Mouse (Mus musculus) cerebellum, adult 11 months (tissue): ENCODE measurements around the gene Gm11733.
"Not testable (repeated sequence)": the region's sequence is repeated elsewhere in the genome, so short reads cannot be mapped to it uniquely, and the experiment has no call there.

ENCODE experiments used
- DNase-seq: peaks from one replicate; pipeline ENCODE4 v3.0.0; 2022

Gene Gm11733

DNA sequence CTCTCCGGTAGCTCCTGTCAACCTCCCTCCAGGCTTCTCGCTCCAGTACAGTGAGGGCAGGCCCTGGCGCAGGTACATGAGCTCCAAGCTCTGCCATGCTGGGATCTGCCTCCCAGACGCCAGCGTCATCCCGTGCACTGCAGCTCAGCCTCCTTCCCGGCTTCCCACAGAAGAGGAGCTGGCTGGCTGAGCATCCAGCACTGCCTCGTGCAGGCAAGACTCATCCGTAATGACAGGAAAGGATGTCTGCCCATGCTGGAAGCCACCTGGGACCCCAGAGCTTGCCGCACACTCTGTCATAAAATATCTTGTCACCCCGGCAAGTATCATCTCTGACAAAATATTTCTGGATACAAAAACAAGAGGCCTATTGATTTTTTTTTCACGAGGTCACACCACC lies at the start of gene Gm11733:
Gene Gm11733, plus strand, starts transcription at position 171 of the 400 bp plus-strand sequence.
- peak; percentile 72 for DNase-seq

DNA sequence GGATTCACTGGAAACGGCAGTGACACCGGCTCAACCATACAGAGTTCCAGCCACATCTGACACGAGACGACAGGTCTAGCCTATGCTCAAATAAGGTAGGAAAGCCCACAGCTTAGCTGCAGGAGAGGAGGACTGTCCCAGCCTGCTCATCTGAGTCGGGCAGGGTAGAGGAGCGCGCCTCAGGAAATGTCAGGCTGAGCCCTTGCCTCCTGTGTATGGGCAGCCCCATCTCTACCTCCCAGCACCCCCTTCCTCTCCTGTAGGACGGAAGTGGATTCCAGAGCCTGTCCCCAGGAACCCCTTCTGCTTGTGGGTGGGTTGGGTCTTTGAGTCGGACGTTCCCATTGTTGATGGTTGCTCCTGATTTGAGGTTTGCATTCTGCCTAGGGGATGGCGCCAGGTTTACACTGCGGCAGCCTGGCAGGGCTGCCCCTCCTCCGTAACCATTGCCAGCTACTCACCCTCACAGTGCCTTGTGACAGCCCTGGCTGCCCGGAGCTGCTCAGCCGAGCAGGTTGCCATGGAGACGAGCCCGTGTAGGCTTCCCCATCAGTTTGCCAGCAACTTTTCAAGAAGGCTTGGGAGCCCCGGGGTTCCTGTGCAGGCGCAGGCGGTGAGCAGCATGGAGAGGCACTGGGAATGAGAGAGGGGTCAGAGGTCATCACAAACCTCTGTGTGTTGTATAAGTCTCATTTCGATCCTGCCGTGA lies 47.6 kb upstream of the Gm11733 start:
- peak; percentile 63 for DNase-seq

DNA sequence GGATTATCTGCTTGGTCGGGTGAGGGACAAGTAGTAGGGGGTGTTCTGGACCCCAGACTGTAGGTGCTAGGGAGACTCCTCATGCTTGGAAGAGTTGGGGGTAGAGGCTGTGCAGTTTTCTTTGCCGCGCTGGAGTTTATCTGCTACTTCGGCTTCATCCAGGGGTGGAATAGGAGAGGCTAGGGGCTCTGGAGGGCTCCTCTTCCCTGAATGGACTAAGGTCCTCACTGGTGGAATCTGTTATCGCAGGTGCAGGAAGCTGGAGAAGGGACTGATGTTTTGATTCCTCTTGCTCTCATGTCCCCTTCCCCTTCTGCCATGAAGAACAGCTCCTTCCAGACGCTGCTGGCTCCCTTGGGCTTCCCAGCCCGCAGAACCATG lies 47.1 kb upstream of the Gm11733 start:
- no peak for DNase-seq

DNA sequence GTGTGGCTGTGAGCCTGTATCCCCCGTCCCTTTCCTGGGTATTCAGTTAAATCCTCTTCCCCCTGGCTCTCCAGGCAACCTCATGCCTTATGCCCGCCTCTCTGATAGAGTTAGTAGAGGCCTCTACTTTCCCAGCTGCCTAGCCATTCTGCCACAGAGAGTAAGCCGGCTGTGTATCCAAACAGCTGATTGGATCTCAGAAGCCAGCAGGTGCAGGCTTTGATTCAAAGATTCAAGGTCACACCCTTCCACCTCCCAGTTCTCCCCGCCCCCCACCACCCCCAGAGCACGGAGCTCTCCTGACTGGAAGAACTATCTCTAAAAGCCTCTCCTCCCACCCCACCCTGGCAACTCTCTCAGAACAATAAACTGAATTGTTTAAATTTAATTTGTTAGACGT lies 45.8 kb upstream of the Gm11733 start:
- no peak for DNase-seq

DNA sequence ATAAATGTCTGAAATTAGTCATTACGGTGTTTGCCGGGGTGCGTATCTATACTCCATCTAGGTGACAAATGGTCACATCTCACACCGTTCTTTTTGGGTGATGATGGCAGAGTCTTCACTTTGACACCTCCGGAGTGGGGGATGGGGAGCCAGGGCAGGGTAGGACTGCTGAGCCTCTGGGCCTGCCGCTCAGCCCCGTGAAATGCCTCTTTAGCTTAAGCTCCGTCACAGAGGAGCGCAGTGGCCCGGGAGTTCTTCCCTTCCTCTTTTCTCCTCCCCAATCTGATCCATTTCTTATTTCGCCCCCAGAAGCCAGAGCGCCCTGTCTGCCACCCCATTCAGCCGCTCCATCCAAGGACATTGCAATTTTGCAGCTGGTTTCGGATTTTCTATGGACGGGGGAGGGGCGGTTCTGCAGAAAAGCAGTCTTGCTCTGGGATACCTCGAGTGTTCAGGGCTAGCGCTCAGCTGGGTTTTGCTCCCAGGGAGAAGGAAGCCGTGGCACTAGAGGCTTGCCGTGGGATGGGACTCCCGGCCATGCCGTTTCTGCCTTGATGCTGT lies 43.2 kb upstream of the Gm11733 start:
- no peak for DNase-seq

DNA sequence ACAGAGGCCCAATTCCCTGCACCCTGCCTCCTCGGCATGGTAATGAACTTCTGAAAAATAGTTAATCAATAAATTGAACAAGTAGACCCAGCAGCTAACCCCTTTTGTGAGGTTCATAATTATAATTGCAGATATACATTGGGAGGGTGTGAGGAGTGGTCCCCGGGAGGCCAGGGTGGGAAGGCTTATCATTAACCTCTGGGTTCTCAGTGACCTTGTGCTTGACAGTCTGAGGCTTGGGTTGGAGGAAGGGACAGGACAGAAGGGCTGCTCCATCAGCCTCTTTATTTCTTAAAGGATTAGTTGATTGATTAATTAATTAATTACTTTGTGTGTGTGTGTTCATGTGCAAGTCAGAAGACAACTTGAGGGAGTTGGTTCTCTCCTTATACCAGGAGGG lies 40.1 kb upstream of the Gm11733 start:
- DNase-seq: no peak

DNA sequence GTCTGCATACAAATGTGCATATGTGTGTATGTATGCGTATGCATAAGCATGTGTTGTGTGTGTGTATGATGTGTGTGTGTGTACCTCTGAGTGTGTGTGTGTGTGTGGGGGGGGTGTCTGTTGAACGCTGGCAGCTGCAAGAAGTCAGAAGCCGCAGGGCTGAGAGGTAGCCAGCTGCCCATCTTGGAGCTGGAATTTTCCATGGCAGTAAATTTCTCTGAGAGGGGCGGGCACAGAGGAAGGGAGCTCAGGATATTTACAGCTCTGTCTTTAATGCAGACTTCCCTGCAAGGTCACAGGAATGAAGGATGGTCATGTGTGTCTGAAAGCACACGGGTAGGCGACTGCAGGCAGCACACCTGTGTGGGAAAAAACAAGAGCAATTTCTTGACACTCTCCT lies 38.5 kb upstream of the Gm11733 start:
- DNase-seq: no peak

DNA sequence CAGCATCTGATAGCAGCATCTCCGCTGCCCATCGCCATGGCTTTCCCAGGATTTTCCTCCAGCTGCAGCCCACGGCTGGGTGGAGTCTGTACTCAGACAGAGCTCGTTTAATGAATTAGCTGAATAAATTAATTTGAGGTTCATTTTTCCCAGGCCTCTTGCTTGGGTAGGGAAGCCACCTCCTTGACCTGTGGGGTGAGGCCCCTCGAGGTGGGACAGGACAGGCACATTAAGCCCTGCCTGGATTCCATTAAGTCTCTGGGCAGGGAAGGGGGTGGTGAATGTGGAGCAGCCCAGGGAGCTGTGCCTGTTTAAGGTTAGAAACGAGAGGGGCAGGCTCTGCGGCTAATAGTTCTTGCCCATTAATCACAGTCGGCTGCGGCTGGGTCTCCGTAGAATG lies 30.1 kb upstream of the Gm11733 start:
- no peak for DNase-seq

DNA sequence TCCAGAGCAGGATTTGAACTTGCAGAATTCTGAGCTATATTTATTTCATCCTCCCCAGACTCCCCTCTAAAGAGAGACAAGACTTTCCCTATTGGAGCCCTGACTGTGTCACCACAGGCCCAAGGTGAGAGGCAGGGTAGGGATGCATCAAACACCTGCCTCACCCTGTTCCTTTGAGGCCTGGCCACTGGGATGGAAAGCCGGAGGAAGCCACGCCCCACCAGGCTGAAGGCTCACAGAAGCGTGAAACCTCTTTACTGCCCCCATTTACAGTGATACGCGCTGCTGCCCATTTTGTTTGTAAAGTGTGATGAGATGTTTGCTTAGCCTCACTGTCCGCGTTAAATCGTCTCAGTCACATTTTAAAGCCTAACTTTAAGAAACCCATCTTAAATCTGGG lies 25.0 kb upstream of the Gm11733 start:
- DNase-seq: no peak

DNA sequence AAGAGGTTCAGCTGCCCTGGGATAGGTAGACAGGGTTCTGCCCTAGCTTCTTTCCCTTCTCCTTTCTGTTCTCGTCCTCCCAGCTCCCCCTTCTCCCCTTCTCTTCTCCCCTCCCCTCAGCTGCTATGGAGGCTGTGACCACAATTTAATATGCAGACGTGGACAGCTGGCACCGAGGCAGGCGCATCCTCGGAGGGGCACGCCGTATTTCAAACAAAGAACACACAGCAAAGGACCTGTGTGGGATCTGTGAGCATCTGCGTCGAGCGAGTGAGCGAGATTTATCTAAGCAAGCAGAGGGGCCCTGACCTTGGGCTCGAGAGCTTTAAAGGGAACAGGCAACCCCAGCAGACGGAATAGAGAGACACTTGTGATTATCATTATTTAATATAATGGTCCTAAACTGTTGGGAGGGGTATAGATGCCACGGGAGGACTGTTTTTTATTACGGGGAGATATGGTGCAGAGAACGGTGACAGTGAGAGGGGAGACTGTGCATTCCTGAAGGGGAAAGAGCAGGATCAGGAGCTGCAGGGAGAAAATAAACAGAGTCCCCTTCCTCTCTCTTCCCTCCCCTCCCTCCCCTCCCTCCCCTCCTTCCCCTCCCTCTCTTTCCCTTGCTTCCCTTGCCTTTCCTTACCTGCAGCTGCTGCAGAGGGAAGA lies 21.8 kb upstream of the Gm11733 start:
- DNase-seq: no peak

DNA sequence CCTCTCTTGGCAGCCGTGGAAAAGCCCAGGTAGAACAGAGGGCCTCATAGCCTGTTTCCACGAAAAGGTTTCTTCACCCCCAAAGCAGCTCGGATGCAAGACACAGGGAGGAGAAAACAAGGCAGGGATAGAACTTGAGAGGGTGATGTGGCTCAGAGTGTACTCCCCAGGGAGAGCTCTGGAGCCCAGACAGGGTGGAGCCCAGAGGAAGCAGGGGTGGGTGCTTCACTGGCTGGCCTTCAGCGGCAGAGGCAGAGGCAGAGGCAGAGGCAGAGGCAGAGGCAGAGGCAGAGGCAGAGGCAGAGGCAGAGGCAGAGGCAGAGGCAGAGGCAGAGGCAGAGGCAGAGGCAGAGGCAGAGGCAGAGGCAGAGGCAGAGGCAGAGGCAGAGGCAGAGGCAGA lies 20.8 kb upstream of the Gm11733 start:
- not testable (repeated sequence) for DNase-seq

DNA sequence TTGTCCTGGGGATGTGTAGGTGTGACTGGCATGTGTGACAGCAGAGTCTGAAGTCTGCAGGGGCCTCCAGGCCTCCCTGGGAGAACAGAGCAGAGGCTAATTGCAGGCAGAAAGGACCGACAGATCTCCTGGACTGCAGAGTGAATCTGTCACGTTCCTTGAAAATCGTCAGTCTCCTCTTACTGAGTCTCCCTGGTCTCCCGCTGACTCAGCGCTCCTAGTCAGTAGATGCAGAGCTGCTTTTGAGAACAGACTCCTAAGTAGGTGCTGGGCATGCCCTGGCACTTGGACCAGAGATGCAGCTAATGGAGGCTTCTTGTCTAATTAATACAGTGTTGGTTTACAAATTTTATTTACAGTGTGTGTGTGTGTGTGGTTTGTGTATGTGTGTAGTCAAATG lies 17.9 kb upstream of the Gm11733 start:
- no peak for DNase-seq

DNA sequence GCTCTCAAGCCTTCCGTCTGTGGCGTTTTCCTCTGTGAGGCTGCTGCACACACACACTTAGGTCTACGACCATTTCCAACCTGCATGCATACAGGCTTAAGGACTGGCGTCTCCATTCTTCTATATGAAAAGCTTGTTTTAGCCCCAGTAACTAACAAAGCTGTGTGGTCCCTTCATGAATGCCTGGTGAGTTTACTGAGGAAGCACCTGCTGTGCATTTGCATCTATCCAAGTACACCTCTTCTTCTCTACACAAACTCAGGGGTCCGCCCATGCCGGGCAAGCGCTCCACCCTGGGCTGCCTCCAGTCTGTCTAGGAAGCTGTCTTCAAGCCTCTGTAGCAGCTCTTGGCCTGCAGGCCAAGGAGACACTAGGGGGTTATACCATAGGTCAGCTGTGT lies 17.3 kb upstream of the Gm11733 start:
- DNase-seq: no peak

DNA sequence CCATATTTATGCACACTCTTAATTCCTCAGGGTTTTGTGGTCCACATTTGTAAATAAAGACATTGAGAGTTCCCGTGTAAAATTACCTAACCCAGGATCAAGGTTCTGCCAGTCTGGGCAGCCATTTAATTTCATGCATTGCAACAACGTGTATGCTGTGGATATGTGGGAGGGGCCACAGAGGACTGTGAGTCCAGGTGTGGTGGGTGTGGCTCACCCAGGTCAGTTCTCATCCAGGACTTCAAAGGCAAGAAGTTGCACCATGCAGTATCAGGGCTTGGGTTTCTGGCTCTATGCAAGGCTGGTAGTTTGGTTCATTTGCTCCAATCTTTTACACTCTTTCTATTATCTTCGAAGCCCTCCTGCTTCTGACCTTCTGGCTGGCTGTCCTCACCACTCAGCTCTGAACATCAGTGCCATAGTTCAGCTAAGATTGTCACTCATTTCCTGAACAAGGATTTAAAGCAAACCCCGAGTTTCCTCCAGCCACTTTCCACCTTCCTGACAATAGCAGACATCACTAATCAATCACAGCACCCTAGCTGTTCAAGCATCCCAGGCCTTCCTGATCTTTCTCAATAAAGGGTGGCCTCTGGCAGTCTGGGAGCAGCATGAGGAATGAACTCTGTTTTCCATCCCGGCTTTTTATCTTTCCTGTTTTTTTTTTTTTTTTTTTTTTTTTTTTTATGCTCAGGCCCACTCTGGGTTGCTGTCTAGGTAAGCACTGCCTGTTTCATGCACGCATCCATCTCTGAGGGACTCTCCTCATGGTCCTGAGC lies 15.4 kb upstream of the Gm11733 start:
- DNase-seq: no peak

DNA sequence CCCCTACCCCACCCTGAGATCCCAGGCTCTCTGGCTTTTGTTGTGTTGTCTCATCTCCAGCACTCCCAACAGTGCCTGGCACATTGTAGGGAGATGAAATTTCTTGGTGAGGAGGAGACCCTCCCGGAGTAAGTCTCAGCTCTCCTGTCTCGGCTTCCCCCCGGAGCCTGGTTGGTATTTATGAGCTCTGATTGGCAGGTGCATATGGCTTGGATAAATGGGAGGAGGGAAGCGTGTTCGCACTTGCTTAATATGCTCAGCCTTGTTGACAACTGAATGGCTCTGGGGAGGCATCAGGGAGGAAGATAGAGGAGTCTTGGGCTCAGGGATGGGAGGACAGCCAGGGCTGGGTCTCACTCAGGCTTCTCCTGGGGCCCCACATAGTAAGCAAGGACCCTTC lies 14.4 kb upstream of the Gm11733 start:
- DNase-seq: no peak

DNA sequence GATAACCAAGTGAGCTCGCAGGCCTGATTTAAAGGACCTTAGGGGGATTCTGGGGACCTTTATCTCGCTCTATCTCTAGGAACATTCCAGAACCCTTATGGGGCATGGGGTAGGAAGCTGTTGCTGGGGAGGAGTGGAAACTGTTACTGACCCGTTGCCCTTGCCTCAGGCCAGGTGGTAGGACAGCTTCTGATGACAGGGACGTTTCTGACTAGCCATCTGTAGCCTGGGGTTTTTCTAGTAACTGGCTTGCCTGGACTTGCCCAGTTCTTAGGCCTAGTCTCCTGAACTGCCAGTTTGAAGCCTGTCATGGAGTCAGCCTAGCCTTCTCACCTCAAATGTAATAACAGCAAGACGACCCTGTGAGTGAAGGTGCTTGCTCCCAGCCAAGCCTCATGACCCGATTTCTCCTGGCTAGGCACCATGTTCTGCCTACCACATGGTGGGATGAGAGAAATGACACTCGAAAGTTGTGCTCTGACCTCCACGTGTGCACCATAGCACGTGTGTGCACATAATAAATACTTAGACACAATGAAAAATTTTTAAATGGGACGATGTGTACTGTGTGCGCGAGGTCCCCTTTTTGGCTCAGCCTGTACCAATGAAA lies 13.5 kb upstream of the Gm11733 start:
- no peak for DNase-seq

DNA sequence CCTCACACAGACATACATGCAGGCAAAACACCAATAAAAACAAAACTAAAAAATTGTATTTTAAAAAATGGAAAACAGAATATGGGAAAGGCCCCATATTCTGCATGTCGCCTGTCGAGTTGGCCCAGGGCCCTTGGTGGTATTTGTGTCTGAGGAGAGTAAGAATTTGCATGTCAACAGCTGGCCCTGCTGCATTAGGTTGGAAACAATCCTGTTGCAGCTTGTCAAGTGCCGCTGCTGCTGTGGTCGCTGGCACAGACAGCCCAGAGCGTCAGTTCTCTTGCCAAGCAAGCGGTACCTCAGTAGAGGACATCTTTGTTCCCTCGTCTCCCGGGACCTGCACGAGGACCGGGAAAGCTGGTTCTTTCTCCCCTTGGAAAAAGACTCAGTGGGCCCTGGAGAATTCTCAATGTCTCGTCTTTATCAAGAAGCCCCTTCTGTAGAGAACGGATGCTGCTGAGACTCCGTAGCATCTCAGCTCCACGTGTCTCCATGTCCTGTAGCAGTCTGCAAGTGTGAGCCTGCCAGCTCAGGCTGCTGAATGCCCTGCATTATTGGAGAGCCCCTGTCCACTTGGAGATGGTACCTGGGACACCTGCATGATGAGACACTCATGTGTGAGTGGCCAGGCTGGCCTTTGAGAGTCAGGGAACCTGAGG lies 12.4 kb upstream of the Gm11733 start:
- no peak for DNase-seq

DNA sequence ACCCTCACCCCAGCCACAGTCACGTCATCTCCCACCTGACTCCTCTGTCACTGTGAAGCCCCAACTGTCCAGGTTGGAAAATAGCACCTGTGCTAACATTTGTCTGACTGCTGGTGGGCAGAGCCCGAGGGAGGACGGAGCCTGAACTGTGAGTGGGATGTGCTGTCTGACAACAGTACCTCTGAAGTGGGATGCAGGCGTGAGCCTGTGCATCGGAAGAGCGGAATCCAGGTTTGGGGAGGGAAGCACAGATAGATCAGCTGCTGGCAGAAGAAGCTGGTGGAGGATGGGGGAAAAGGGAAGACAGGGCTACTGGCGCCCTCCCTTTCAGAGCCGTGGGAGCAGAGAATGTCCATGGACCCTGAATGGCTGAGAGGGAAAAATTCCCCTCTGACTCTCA lies 11.3 kb upstream of the Gm11733 start:
- no peak for DNase-seq

DNA sequence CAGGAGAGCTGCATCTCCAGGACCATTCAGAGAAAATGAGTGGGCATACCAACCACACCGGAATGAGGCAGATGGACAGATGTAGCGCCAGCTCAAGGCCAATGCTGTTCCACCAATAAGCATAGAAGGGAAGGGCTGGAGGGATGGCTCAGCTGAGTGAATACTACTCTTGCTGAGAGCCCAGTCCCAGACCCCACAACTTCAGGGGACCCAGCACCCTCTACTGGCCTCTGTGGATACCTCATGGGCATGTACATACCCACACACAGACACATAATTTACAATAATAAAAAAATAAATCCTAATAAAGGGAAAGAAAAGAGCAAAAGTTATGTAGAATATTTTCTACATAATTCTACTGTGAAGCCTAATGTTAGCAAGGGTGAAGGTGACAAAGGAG lies 9.0 kb upstream of the Gm11733 start:
- no peak for DNase-seq

DNA sequence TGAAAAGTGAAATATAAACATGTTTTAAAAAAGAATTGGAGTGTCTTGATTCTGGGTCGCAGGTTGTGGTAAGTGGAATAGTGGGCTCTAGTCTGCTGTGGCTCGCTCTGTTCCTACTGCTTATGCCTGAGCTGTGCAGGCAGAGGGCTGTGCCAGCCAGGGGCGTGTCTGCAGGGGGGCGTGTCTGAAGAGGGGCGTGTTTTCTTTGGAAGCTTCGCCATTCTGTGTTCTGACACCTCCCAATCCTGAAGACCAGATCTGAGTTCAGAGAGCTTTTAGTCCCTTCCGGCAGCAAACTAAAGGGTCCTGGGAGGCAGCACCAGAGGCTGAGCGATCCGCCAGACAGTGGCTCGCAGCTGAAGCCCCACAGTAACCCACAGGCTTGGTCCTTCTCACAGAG lies 8.5 kb upstream of the Gm11733 start:
- no peak for DNase-seq

DNA sequence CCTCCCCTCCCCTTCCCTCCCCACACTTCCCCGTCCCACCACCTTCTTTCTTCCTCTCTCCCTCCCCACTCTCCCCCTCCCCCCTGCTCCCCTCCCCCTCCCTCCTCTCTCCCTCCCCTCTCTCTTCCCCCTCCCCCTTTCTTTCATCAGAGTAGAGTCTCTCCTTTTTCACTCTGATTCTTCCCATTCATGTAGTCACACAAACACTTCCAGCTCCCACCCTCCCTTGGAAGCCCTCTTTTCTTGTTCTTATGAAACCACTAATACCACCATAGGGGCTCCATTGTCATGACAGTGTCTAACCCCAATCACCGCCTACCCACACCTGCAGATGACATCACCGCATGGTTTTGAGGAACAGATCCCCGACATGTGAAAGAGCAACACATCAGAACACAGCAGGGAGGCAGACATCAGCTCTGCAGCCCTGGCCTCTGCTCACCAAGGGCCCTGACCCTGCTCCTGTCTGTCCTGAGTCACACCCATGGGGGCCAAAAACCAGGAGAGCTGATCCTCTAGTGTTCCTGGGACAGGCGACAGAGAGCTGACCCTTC lies 7.5 kb upstream of the Gm11733 start:
- DNase-seq: no peak

DNA sequence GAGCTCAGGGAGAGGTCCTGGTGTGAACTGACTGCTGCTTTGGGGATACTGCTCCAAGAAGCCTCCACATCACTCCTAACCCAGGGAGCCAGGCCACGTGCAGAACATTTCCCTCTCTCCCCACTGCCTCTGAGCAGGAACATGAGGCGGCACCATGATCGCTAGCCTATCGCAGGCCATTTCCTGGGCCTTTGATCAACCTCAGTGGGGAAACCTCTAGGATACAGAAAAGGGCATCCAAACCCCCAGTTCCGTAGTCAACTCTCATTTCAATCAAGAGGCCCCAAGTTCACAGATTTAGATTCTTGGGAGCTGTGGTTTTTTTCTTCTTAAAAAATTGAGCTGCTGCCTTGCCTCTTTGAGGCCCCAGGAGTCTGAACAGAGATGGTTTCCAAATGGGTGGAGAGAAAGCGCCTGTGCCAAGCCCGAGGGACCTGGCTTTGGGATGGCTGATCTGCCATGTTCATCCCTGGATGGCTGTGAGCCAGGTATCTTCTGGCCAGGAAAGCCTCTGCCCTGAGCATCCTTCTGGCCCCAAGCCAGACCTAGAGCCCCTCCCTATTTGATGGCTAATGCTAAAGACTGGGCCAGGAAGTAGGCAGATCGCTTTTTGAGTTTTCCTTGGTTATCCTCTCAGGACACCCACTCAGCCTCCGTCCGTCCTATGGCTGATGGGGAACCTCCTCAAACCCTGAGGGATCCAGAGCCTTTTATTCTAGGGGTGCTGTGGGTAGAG lies 5.7 kb upstream of the Gm11733 start:
- peak; percentile 42 for DNase-seq
